Mouse (Mus musculus) lung, adult 2 months (tissue): ENCODE measurements around the gene She. TPM values are rescaled to one million over a fixed set of nuclear protein-coding genes. Genes with fewer than 3 reads are reported as not detected.

Source experiments
- DNase-seq: peaks from one replicate; pipeline ENCODE4 v3.0.0; 2022
- H3K4me1 ChIP-seq: fragments of 200-500 bp; 2 replicates; pipeline ENCODE4 v1.6.1; 2011; ENCODE audit warnings: low read length; ENCODE audit not compliant: control insufficient read depth, insufficient read depth
- H3K4me3 ChIP-seq: fragments of 200-500 bp; replicated peaks from 2 replicates; pipeline ENCODE3; 2011; ENCODE audit warnings: low read depth, mild to moderate bottlenecking, control low read depth, low read length; ENCODE audit errors: extremely low read depth
- CTCF ChIP-seq: fragments of 200-500 bp; IDR thresholded peaks from 2 replicates; pipeline ENCODE4 v1.5.1; 2011; ENCODE audit warnings: mild to moderate bottlenecking, low read length, control low read depth; ENCODE audit not compliant: insufficient read depth
- POLR2A ChIP-seq: fragments of 200-500 bp; IDR thresholded peaks from 2 replicates; pipeline ENCODE4 v1.6.1; 2011; ENCODE audit warnings: low read depth, mild to moderate bottlenecking, control low read depth, low read length, borderline replicate concordance; ENCODE audit errors: extremely low read depth
- WGBS: fragments of 180-500 bp; shearing (Covaris S2); methylation state at CpG from one replicate; pipeline ENCODE4 v1.1.7; 2018; 5-methylcytosine and 5-hydroxymethylcytosine counted together
- polyA plus RNA-seq: library from polyadenylated mRNA; depleted of rRNA; stranded (reverse); fragments of >200 nt; gene quantifications from 2 replicates; pipeline ENCODE4 v1.2.3, GENCODE M21; 2012

She gene
- polyA plus RNA-seq, 1 experiment, result 15.1 TPM

GRCm38 (mm10) chr3:89842258-89842657 lies 11.1 kb downstream of the She start:
- 70% methylated on average over 4 of the region's 4 CpGs for WGBS
- no peak for TF ChIP-seq POLR2A
- peak; percentile 70 for TF ChIP-seq CTCF
- no peak for DNase-seq
- Histone ChIP-seq H3K4me3 (no peak overlapping the region), H3K4me1 (peaks cover 7% of the 10 kb centered on the region; the same call in 1 of the 2 replicates)

- 20% methylated on average over 9 of the region's 9 CpGs for WGBS
- DNase-seq, result no peak
- no peak for TF ChIP-seq POLR2A
- no peak for TF ChIP-seq CTCF
These were observed 12.0 kb downstream of the She start for GRCm38 (mm10) chr3:89843148-89843547.

GRCm38 (mm10) chr3:89845814-89846213 lies 14.6 kb downstream of the She start:
- WGBS, result 63% methylated on average over 9 of the region's 9 CpGs
- TF ChIP-seq CTCF (no peak), POLR2A (no peak)
- no peak for DNase-seq
- Histone ChIP-seq H3K4me3 (no peak overlapping the region), H3K4me1 (peaks cover 15% of the 10 kb centered on the region)

More at GRCm38 (mm10) chr3:89843148-89843547, 12.0 kb downstream of the She start:
- Histone ChIP-seq H3K4me3 (no peak overlapping the region), H3K4me1 (peaks cover 13% of the 10 kb centered on the region)

GRCm38 (mm10) chr3:89847126-89847525 lies 16.0 kb downstream of the She start:
- TF ChIP-seq CTCF (no peak), POLR2A (no peak)
- H3K4me1 ChIP-seq, result peaks cover 17% of the 10 kb centered on the region
- H3K4me3 ChIP-seq, result no peak overlapping the region
- WGBS, result 73% methylated on average over 3 of the region's 3 CpGs
- no peak for DNase-seq

- Histone ChIP-seq H3K4me3 (no peak overlapping the region), H3K4me1 (peaks cover 21% of the 10 kb centered on the region)
- TF ChIP-seq POLR2A (no peak), CTCF (no peak)
- no peak for DNase-seq
- WGBS, result 43% methylated on average over 6 of the region's 6 CpGs
These were observed 16.4 kb downstream of the She start for GRCm38 (mm10) chr3:89847596-89847995.

GRCm38 (mm10) chr3:89848083-89848482 lies 16.9 kb downstream of the She start:
- no peak for TF ChIP-seq CTCF
- no peak for TF ChIP-seq POLR2A
- peaks cover 19% of the 10 kb centered on the region for H3K4me1 ChIP-seq
- WGBS, result 53% methylated on average over 6 of the region's 6 CpGs
- no peak overlapping the region for H3K4me3 ChIP-seq
- DNase-seq, result no peak

- TF ChIP-seq POLR2A (no peak; the same call in 1 of the 2 replicates), CTCF (peak; percentile 32; the same call in 1 of the 2 replicates)
- DNase-seq, result no peak
- 43% methylated on average over 5 of the region's 5 CpGs for WGBS
These were observed 22.6 kb downstream of the She start for GRCm38 (mm10) chr3:89853752-89854151.

GRCm38 (mm10) chr3:89857353-89857752 lies 26.2 kb downstream of the She start:
- Histone ChIP-seq H3K4me1 (peaks cover 24% of the 10 kb centered on the region), H3K4me3 (no peak overlapping the region)
- TF ChIP-seq CTCF (peak; percentile 40), POLR2A (no peak)
- no peak for DNase-seq
- 85% methylated on average over 3 of the region's 3 CpGs for WGBS

More at GRCm38 (mm10) chr3:89853752-89854151, 22.6 kb downstream of the She start:
- Histone ChIP-seq H3K4me3 (no peak overlapping the region), H3K4me1 (peaks cover 20% of the 10 kb centered on the region)

- 7% methylated on average over 4 of the region's 4 CpGs for WGBS
- TF ChIP-seq CTCF (peak; percentile 32; the same call in 1 of the 2 replicates), POLR2A (no peak)
- Histone ChIP-seq H3K4me3 (no peak overlapping the region), H3K4me1 (peaks cover 24% of the 10 kb centered on the region)
- no peak for DNase-seq
These were observed 27.0 kb downstream of the She start for GRCm38 (mm10) chr3:89858123-89858522.

- WGBS, result 60% methylated on average over 8 of the region's 8 CpGs
These were observed 27.7 kb downstream of the She start for GRCm38 (mm10) chr3:89858888-89859287.

More at GRCm38 (mm10) chr3:89858888-89859287, 27.7 kb downstream of the She start:
- H3K4me1 ChIP-seq, result peaks cover 22% of the 10 kb centered on the region
- no peak overlapping the region for H3K4me3 ChIP-seq
- TF ChIP-seq CTCF (no peak), POLR2A (no peak)
- no peak for DNase-seq
